Mouse (Mus musculus): Measurements from ENCODE around the gene Olfr90. TPM values are rescaled to one million over a fixed set of nuclear protein-coding genes. Genes with fewer than 3 reads are reported as not detected.

The Olfr90 gene
- polyA plus RNA-seq, 1 experiment from 2014 or later = not detected

- Histone ChIP-seq H3K27me3 (no peaks in the 10 kb centered on the region), H3K9ac (replicated peaks) (peak overlapping the region; percentile 94), H3K9me3 (no peaks in the 10 kb centered on the region), H3K4me1 (peaks cover 62% of the 10 kb centered on the region), H3K36me3 (peaks cover 30% of the 10 kb centered on the region), H3K4me2 (replicated peaks) (peak overlapping the region; percentile 67), H3K27ac (replicated peaks) (no peak overlapping the region), H3K4me3 (peak overlapping the region; percentile 88)
- no peak for ATAC-seq (replicated peaks)
- WGBS = 39% methylated on average over 4 of the region's 4 CpGs
These were observed 36.6 kb downstream of the Olfr90 start for GRCm38 (mm10) chr17:37051745-37052144.

- H3K36me3 ChIP-seq = peaks cover 21% of the 10 kb centered on the region
- no peaks in the 10 kb centered on the region for H3K9me3 ChIP-seq
- H3K9ac ChIP-seq (replicated peaks) = peak overlapping the region; percentile 94
- peak overlapping the region; percentile 88 for H3K4me3 ChIP-seq
- ATAC-seq (replicated peaks) = peak; percentile 30
- under 1% methylated on average over 27 of the region's 27 CpGs for WGBS
- H3K27me3 ChIP-seq = no peaks in the 10 kb centered on the region
- H3K27ac ChIP-seq (replicated peaks) = peak overlapping the region; percentile 87
- H3K4me1 ChIP-seq = peaks cover 63% of the 10 kb centered on the region
- H3K4me2 ChIP-seq (replicated peaks) = peak overlapping the region; percentile 67
These were observed 37.4 kb downstream of the Olfr90 start for GRCm38 (mm10) chr17:37050876-37051275.

- Histone ChIP-seq H3K9ac (replicated peaks) (peak overlapping the region; percentile 94), H3K4me1 (peaks cover 63% of the 10 kb centered on the region), H3K4me2 (replicated peaks) (peak overlapping the region; percentile 67), H3K9me3 (no peaks in the 10 kb centered on the region), H3K27me3 (no peaks in the 10 kb centered on the region), H3K27ac (replicated peaks) (peak overlapping the region; percentile 87), H3K36me3 (peaks cover 16% of the 10 kb centered on the region), H3K4me3 (peak overlapping the region; percentile 88)
- under 1% methylated on average over 22 of the region's 22 CpGs for WGBS
- ATAC-seq (replicated peaks) = peak; percentile 64
These were observed 37.9 kb downstream of the Olfr90 start for GRCm38 (mm10) chr17:37050399-37050798.

- Histone ChIP-seq H3K27ac (replicated peaks) (peak overlapping the region; percentile 87), H3K9ac (replicated peaks) (peak overlapping the region; percentile 94), H3K27me3 (no peaks in the 10 kb centered on the region), H3K9me3 (no peaks in the 10 kb centered on the region), H3K4me2 (replicated peaks) (peak overlapping the region; percentile 67), H3K36me3 (peaks cover 10% of the 10 kb centered on the region), H3K4me1 (peaks cover 69% of the 10 kb centered on the region), H3K4me3 (peak overlapping the region; percentile 88)
- 2% methylated on average over 39 of the region's 39 CpGs for WGBS
- peak; percentile 11 for ATAC-seq (replicated peaks)
These were observed 38.6 kb downstream of the Olfr90 start for GRCm38 (mm10) chr17:37049570-37050310.

- no peak for ATAC-seq (replicated peaks)
- WGBS = 63% methylated on average over 7 of the region's 7 CpGs
- Histone ChIP-seq H3K27me3 (no peaks in the 10 kb centered on the region), H3K4me3 (peak overlapping the region; percentile 94), H3K4me1 (peaks cover 70% of the 10 kb centered on the region), H3K4me2 (replicated peaks) (peak overlapping the region; percentile 91), H3K27ac (replicated peaks) (no peak overlapping the region), H3K9ac (replicated peaks) (peak overlapping the region; percentile 16), H3K9me3 (no peaks in the 10 kb centered on the region), H3K36me3 (no peaks in the 10 kb centered on the region)
These were observed 39.9 kb downstream of the Olfr90 start for GRCm38 (mm10) chr17:37048383-37048782.

GRCm38 (mm10) chr17:37047981-37048380 lies 40.3 kb downstream of the Olfr90 start:
- Histone ChIP-seq H3K4me1 (peaks cover 66% of the 10 kb centered on the region), H3K27ac (replicated peaks) (0 out of 2 replicates have a peak overlapping the region, but pooled peaks have one; percentile 93)
- WGBS = 23% methylated on average over 3 of the region's 3 CpGs

GRCm38 (mm10) chr17:37047332-37047976 lies 40.8 kb downstream of the Olfr90 start:
- ATAC-seq (replicated peaks) = no peak
- H3K9ac ChIP-seq (replicated peaks) = peak overlapping the region; percentile 97
- H3K27ac ChIP-seq (replicated peaks) = peak overlapping the region; percentile 93
- H3K9me3 ChIP-seq = no peaks in the 10 kb centered on the region
- peaks cover 62% of the 10 kb centered on the region for H3K4me1 ChIP-seq
- no peaks in the 10 kb centered on the region for H3K27me3 ChIP-seq
- peak overlapping the region; percentile 94 for H3K4me3 ChIP-seq
- WGBS = 16% methylated on average over 19 of the region's 19 CpGs
- H3K36me3 ChIP-seq = no peaks in the 10 kb centered on the region
- peak overlapping the region; percentile 91 for H3K4me2 ChIP-seq (replicated peaks)

More at GRCm38 (mm10) chr17:37047981-37048380, 40.3 kb downstream of the Olfr90 start:
- no peaks in the 10 kb centered on the region for H3K36me3 ChIP-seq
- H3K9me3 ChIP-seq = no peaks in the 10 kb centered on the region
- H3K9ac ChIP-seq (replicated peaks) = peak overlapping the region; percentile 16; the same call in 1 of the 2 replicates
- H3K4me2 ChIP-seq (replicated peaks) = peak overlapping the region; percentile 91
- H3K27me3 ChIP-seq = no peaks in the 10 kb centered on the region
- no peak for ATAC-seq (replicated peaks)
- H3K4me3 ChIP-seq = peak overlapping the region; percentile 94

- H3K4me1 ChIP-seq = peaks cover 52% of the 10 kb centered on the region
- peak overlapping the region; percentile 94 for H3K4me3 ChIP-seq
These were observed 41.8 kb downstream of the Olfr90 start for GRCm38 (mm10) chr17:37046312-37047112.

GRCm38 (mm10) chr17:37045611-37046311 lies 42.5 kb downstream of the Olfr90 start, which contains the start of gene Gabbr1:
Gabbr1 (plus strand) TSS chr17:37045966.
- no peaks in the 10 kb centered on the region for H3K27me3 ChIP-seq
- no peaks in the 10 kb centered on the region for H3K9me3 ChIP-seq
- peak within 1 kb of the TSS; percentile 94 for H3K4me3 ChIP-seq
- peak; percentile 80 for ATAC-seq (replicated peaks)
- peak within 1 kb of the TSS; percentile 97 for H3K9ac ChIP-seq (replicated peaks)
- H3K4me2 ChIP-seq (replicated peaks) = peak within 1 kb of the TSS; percentile 91
- WGBS = 0% methylated on average over 39 of the region's 55 CpGs
- H3K36me3 ChIP-seq = no peaks in the 10 kb centered on the region
- peaks cover 46% of the 10 kb centered on the region for H3K4me1 ChIP-seq
- H3K27ac ChIP-seq (replicated peaks) = peak within 1 kb of the TSS; percentile 93

More at GRCm38 (mm10) chr17:37046312-37047112, 41.8 kb downstream of the Olfr90 start:
- H3K4me2 ChIP-seq (replicated peaks) = peak overlapping the region; percentile 91
- peak overlapping the region; percentile 97 for H3K9ac ChIP-seq (replicated peaks)
- no peaks in the 10 kb centered on the region for H3K27me3 ChIP-seq
- H3K27ac ChIP-seq (replicated peaks) = peak overlapping the region; percentile 93
- H3K9me3 ChIP-seq = no peaks in the 10 kb centered on the region
- no peaks in the 10 kb centered on the region for H3K36me3 ChIP-seq
- under 1% methylated on average over 55 of the region's 58 CpGs for WGBS
- peak; percentile 62 for ATAC-seq (replicated peaks)

GRCm38 (mm10) chr17:37044651-37045244 lies 43.6 kb downstream of the Olfr90 start:
- peak overlapping the region; percentile 91 for H3K4me2 ChIP-seq (replicated peaks)
- H3K27ac ChIP-seq (replicated peaks) = peak overlapping the region; percentile 93
- ATAC-seq (replicated peaks) = no peak
- H3K4me3 ChIP-seq = peak overlapping the region; percentile 94
- no peaks in the 10 kb centered on the region for H3K27me3 ChIP-seq
- peak overlapping the region; percentile 97 for H3K9ac ChIP-seq (replicated peaks)
- H3K9me3 ChIP-seq = no peaks in the 10 kb centered on the region
- H3K36me3 ChIP-seq = no peaks in the 10 kb centered on the region
- WGBS = 73% methylated on average over 7 of the region's 7 CpGs
- peaks cover 41% of the 10 kb centered on the region for H3K4me1 ChIP-seq

Data from forebrain, embryonic 15.5 days (tissue).